Mouse (Mus musculus): ENCODE measurements around the gene Olfr380. TPM values are rescaled to one million over a fixed set of nuclear protein-coding genes. Genes with fewer than 3 reads are reported as not detected.

Olfr380 gene
- not detected in 2 replicates for polyA plus RNA-seq (2014; fragmentation: Nextera tagmentation; extraction: Ambion mirVana)

- no peaks in the 10 kb centered on the region for H3K9me3 ChIP-seq (ENCODE audit: low read depth, low read length)
- no peak for TF ChIP-seq CTCF (IDR thresholded peaks at IDR 0.05; ENCODE audit: low read depth)
- H3K4me2 ChIP-seq: no peak within 1 kb of the TSS
- ATAC-seq (ENCODE audit: insufficient read depth) (no peak), DNase-seq (no peak)
- no peaks in the 10 kb centered on the region for H3K4me1 ChIP-seq (ENCODE audit: insufficient read depth)
- no peak within 1 kb of the TSS for H3K9ac ChIP-seq
- no peaks in the 10 kb centered on the region for H3K27me3 ChIP-seq (ENCODE audit: insufficient read depth, low read length)
- H3K27ac ChIP-seq (ENCODE audit: low read depth): no peak within 1 kb of the TSS
- 82% methylated on average over 1 of the region's 1 CpGs for WGBS
- no peaks in the 10 kb centered on the region for H3K36me3 ChIP-seq (ENCODE audit: insufficient read depth)
- H3K4me3 ChIP-seq (ENCODE audit: low read depth, low read length): no peak within 1 kb of the TSS
Observed at GRCm38 (mm10) chr11:73457408-73457807, at the start of gene Olfr380. Gene Olfr380, minus strand, starts transcription at chr11:73457508.

- no peaks in the 10 kb centered on the region for H3K9me3 ChIP-seq (ENCODE audit: low read depth, low read length)
- no peak for TF ChIP-seq CTCF (IDR thresholded peaks at IDR 0.05; ENCODE audit: low read depth)
- H3K9ac ChIP-seq: no peak within 1 kb of the TSS
- no peaks in the 10 kb centered on the region for H3K4me1 ChIP-seq (ENCODE audit: insufficient read depth)
- H3K27me3 ChIP-seq (ENCODE audit: insufficient read depth, low read length): no peaks in the 10 kb centered on the region
- DNase-seq (no peak), ATAC-seq (ENCODE audit: insufficient read depth) (no peak)
- no peak within 1 kb of the TSS for H3K4me2 ChIP-seq
- no peaks in the 10 kb centered on the region for H3K36me3 ChIP-seq (ENCODE audit: insufficient read depth)
- no peak within 1 kb of the TSS for H3K4me3 ChIP-seq (ENCODE audit: low read depth, low read length)
- H3K27ac ChIP-seq (ENCODE audit: low read depth): no peak within 1 kb of the TSS
Observed at GRCm38 (mm10) chr11:73491503-73491902, 34.2 kb upstream of the Olfr380 start, which contains the start of gene Olfr381. Gene Olfr381, minus strand, starts transcription at chr11:73491603.

GRCm38 (mm10) chr11:73428377-73428776 lies 28.9 kb downstream of the Olfr380 start, which contains the start of gene Olfr378:
Gene Olfr378, minus strand, starts transcription at chr11:73428477.
- no peak within 1 kb of the TSS for H3K9ac ChIP-seq

More at GRCm38 (mm10) chr11:73428377-73428776, 28.9 kb downstream of the Olfr380 start, which contains the start of gene Olfr378:
- TF ChIP-seq CTCF (IDR thresholded peaks at IDR 0.05; ENCODE audit: low read depth): no peak
- DNase-seq (no peak), ATAC-seq (ENCODE audit: insufficient read depth) (no peak)
- Histone ChIP-seq H3K4me2 (no peak within 1 kb of the TSS), H3K27ac (ENCODE audit: low read depth) (no peak within 1 kb of the TSS), H3K4me1 (ENCODE audit: insufficient read depth) (no peaks in the 10 kb centered on the region), H3K36me3 (ENCODE audit: insufficient read depth) (no peaks in the 10 kb centered on the region), H3K27me3 (ENCODE audit: insufficient read depth, low read length) (no peaks in the 10 kb centered on the region), H3K4me3 (ENCODE audit: low read depth, low read length) (no peak within 1 kb of the TSS), H3K9me3 (ENCODE audit: low read depth, low read length) (no peaks in the 10 kb centered on the region)
- 88% methylated on average over 1 of the region's 1 CpGs for WGBS

Other genes starting within 250 kb of the Olfr380 start
- gene Trpv1, start 223.2 kb downstream of the Olfr380 start, polyA plus RNA-seq (2014; fragmentation: Nextera tagmentation; extraction: Ambion mirVana): not detected in 2 replicates
- gene Trpv3, start 190.1 kb downstream of the Olfr380 start, polyA plus RNA-seq (2014; fragmentation: Nextera tagmentation; extraction: Ambion mirVana): 0.09 and 0.18 TPM in 2 replicates
- gene Aspa, start 127.9 kb downstream of the Olfr380 start, polyA plus RNA-seq (2014; fragmentation: Nextera tagmentation; extraction: Ambion mirVana): 0.50 and 0.70 TPM in 2 replicates
- not detected in 2 replicates for gene Gm49340, start 127.8 kb downstream of the Olfr380 start, polyA plus RNA-seq (2014; fragmentation: Nextera tagmentation; extraction: Ambion mirVana)
- gene Spata22, start 127.8 kb downstream of the Olfr380 start, polyA plus RNA-seq (2014; fragmentation: Nextera tagmentation; extraction: Ambion mirVana): not detected in 2 replicates
- gene Olfr20, start 106.7 kb downstream of the Olfr380 start, polyA plus RNA-seq (2014; fragmentation: Nextera tagmentation; extraction: Ambion mirVana): not detected in 2 replicates
- gene Olfr376, start 86.3 kb downstream of the Olfr380 start, polyA plus RNA-seq (2014; fragmentation: Nextera tagmentation; extraction: Ambion mirVana): not detected in 2 replicates
- gene Olfr1, start 57.9 kb downstream of the Olfr380 start, polyA plus RNA-seq (2014; fragmentation: Nextera tagmentation; extraction: Ambion mirVana): not detected in 2 replicates
- gene Olfr378, start 29.0 kb downstream of the Olfr380 start, polyA plus RNA-seq (2014; fragmentation: Nextera tagmentation; extraction: Ambion mirVana): not detected in 2 replicates
- not detected in 2 replicates for gene Olfr381, start 34.1 kb upstream of the Olfr380 start, polyA plus RNA-seq (2014; fragmentation: Nextera tagmentation; extraction: Ambion mirVana)
- not detected in 2 replicates for gene Olfr382, start 59.7 kb upstream of the Olfr380 start, polyA plus RNA-seq (2014; fragmentation: Nextera tagmentation; extraction: Ambion mirVana)
- not detected in 2 replicates for gene Olfr385, start 135.5 kb upstream of the Olfr380 start, polyA plus RNA-seq (2014; fragmentation: Nextera tagmentation; extraction: Ambion mirVana)
- not detected in 2 replicates for gene Olfr384, start 141.1 kb upstream of the Olfr380 start, polyA plus RNA-seq (2014; fragmentation: Nextera tagmentation; extraction: Ambion mirVana)
- gene Zfp735, start 231.3 kb upstream of the Olfr380 start, polyA plus RNA-seq (2014; fragmentation: Nextera tagmentation; extraction: Ambion mirVana): not detected in 2 replicates